Mouse (Mus musculus) hindbrain, embryonic 11.5 days (tissue): ENCODE measurements around the gene Cpn1. TPM values are rescaled to one million over a fixed set of nuclear protein-coding genes. Genes with fewer than 3 reads are reported as not detected.

Experiments
- ATAC-seq: fragments of 200-750 bp; cut with Nextera tagmentation; 2 replicates; pipeline ENCODE4 v1.8.0; 2017; ENCODE audit warnings: mild to moderate bottlenecking, moderate TSS enrichment, moderate library complexity; ENCODE audit not compliant: low FRiP score
- DNase-seq: peaks from one replicate; pipeline ENCODE4 v3.0.0-alpha.2; 2015; ENCODE audit warnings: low spot score
- H3K27ac ChIP-seq: fragments of 300-500 bp; sonication (generic); 2 replicates; pipeline ENCODE4 v1.5.1; 2014; ENCODE audit warnings: mild to moderate bottlenecking, low read depth, low read length
- H3K27me3 ChIP-seq: fragments of 300-500 bp; sonication (generic); 2 replicates; pipeline ENCODE4 v1.6.1; 2014; ENCODE audit warnings: mild to moderate bottlenecking, low read length, moderate library complexity, mixed read lengths; ENCODE audit not compliant: control insufficient read depth, insufficient read depth
- H3K36me3 ChIP-seq: fragments of 300-500 bp; sonication (generic); 2 replicates; pipeline ENCODE4 v1.6.1; 2014; ENCODE audit warnings: mild to moderate bottlenecking, low read length, moderate library complexity, mixed read lengths; ENCODE audit not compliant: control insufficient read depth, insufficient read depth
- H3K4me1 ChIP-seq: fragments of 300-500 bp; sonication (generic); replicated peaks from 2 replicates; pipeline ENCODE4 v1.6.1; 2014; ENCODE audit warnings: low read length, mixed read lengths; ENCODE audit not compliant: control insufficient read depth, insufficient read depth
- H3K4me2 ChIP-seq: fragments of 300-500 bp; sonication (generic); replicated peaks from 2 replicates; pipeline ENCODE4 v1.6.1; 2014; ENCODE audit warnings: mild to moderate bottlenecking, low read depth, low read length
- H3K4me3 ChIP-seq: fragments of 300-500 bp; sonication (generic); 2 replicates; pipeline ENCODE4 v1.5.1; 2014; ENCODE audit warnings: low read depth, low read length
- H3K9ac ChIP-seq: fragments of 300-500 bp; sonication (generic); 2 replicates; pipeline ENCODE4 v1.6.1; 2014; ENCODE audit warnings: low read depth, low read length
- H3K9me3 ChIP-seq: fragments of 300-500 bp; sonication (generic); 2 replicates; pipeline ENCODE4 v1.6.1; 2016; ENCODE audit warnings: low read length; ENCODE audit not compliant: control insufficient read depth
- WGBS: fragments of 180-500 bp; shearing (Covaris S2); extraction: QIAGEN DNeasy Blood & Tissue Kit; methylation state at CpG from one replicate; pipeline ENCODE4 v1.1.7; 2014; 5-methylcytosine and 5-hydroxymethylcytosine counted together
- polyA plus RNA-seq: library from polyadenylated mRNA; unstranded; fragments of >200 nt; fragmentation: Nextera tagmentation; extraction: Ambion mirVana; gene quantifications from 2 replicates; pipeline ENCODE4 v1.2.1, GENCODE M21; 2014

The Cpn1 gene
- polyA plus RNA-seq, 1 experiment from 2014 or later: 0.54 TPM

DNA sequence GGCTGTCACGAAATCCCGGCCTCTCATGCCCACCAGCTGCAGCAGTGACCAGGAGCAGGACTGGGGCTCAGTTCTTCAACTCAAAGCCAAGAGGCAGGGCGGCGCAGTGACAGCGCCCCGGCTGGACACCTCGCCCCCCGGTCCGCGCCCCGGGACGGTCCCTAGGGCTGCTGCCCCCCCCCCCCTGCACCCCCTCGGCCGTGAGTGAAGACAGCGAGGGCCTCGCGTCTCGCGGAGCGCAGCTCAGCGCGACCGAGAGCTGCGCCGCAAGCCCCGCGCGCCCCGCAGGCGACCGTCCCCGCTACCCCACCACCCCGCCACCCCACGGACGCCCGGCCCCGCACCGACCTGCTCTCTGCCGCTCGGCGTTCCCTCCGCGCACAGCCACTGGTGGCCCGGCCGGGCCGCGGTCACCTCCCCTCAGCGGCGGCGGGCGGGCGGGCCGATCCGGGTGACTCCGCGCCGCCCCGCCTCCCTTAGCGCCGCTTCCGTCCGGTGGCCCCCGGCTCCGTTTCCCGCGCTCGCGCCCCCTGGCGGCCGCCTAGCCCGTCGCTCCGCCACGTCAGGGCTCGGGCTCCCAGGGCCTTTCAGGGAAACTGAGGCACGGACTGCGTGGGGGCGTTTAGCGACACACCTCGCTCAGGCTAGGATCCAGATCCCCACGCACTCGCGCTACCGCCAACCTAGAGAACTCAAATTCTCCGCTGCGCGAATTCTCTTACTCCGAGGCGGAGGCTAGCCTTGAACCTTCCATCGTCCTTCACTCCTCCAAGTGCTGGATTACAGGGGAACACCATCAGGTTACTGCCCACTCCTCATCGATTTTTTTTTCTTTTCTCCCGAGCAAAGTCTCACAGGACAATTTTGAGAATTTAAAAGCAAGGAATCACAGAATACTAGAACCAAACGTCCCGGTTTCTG lies 46.3 kb downstream of the Cpn1 start, which contains the start of gene Dnmbp:
Gene Dnmbp, minus strand, starts transcription at position 423 of the 921 bp plus-strand sequence.
- H3K27ac ChIP-seq: no peak within 1 kb of the TSS; the same call in 1 of the 2 replicates
- ATAC-seq: peak; percentile 82
- no peaks in the 10 kb centered on the region for H3K9me3 ChIP-seq

GRCm38 (mm10) chr19:43939171-43939768 lies 47.1 kb downstream of the Cpn1 start:
- ATAC-seq (no peak), DNase-seq (no peak)
- Histone ChIP-seq H3K4me2 (peak overlapping the region; percentile 91), H3K9ac (peak overlapping the region; percentile 72), H3K9me3 (no peaks in the 10 kb centered on the region), H3K4me1 (no peaks in the 10 kb centered on the region), H3K27me3 (no peaks in the 10 kb centered on the region), H3K27ac (no peak overlapping the region; the same call in 1 of the 2 replicates), H3K36me3 (no peaks in the 10 kb centered on the region), H3K4me3 (peak overlapping the region; percentile 64)
- 35% methylated on average over 16 of the region's 16 CpGs for WGBS

More for the DNA sequence above, 46.3 kb downstream of the Cpn1 start, which contains the start of gene Dnmbp:
- Histone ChIP-seq H3K27me3 (no peaks in the 10 kb centered on the region), H3K9ac (peak within 1 kb of the TSS; percentile 72), H3K4me1 (no peaks in the 10 kb centered on the region), H3K4me2 (peak within 1 kb of the TSS; percentile 91), H3K4me3 (peak within 1 kb of the TSS; percentile 64), H3K36me3 (no peaks in the 10 kb centered on the region)
- WGBS: 8% methylated on average over 44 of the region's 94 CpGs
- DNase-seq: peak; percentile 90

DNA sequence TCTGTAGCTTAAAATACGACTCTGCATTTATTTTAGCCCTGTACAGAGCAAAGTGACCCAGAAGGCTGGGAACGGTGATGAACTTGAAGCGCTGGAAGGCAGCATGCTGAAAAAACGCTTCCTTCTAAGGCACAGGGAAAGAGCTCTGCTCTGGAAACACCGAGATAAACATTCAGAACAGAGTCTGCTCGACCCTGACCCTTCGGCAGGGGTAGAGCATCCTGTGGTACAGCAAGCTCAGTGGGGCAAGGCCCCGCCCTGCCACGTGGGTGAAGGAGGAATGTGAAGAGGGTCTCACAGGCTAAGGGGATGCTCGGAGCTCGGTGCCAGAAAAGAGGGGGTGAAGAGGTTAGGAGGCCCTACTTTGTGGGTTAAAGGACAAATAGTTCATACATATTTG lies 48.0 kb downstream of the Cpn1 start:
- Histone ChIP-seq H3K36me3 (no peaks in the 10 kb centered on the region), H3K9ac (no peak overlapping the region), H3K4me1 (no peaks in the 10 kb centered on the region), H3K9me3 (no peaks in the 10 kb centered on the region), H3K27me3 (no peaks in the 10 kb centered on the region), H3K27ac (no peak overlapping the region), H3K4me3 (no peak overlapping the region), H3K4me2 (no peak overlapping the region)
- 43% methylated on average over 11 of the region's 11 CpGs for WGBS
- ATAC-seq (no peak), DNase-seq (no peak)

GRCm38 (mm10) chr19:43930926-43931325 lies 55.4 kb downstream of the Cpn1 start:
- 94% methylated on average over 6 of the region's 6 CpGs for WGBS
- no peak overlapping the region for H3K27ac ChIP-seq

DNA sequence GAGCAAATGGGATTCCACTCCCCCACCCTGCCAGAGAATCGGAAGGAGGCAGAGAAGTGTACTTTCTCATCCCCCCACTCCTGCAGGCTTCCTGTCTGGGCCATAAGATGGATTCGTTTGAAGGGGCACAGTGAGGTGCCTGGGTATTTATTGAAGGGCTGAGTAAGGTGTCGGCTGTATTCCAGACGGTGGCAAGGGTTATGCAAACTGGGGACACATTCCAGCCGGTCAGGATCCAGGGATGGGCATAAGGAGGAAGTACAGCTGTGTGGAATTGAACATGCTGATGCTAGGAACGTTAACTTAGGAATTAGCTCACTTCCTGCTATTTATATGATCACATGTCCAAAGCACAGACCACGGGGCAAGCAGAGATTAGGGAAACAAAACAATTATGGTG lies 56.0 kb downstream of the Cpn1 start:
- Histone ChIP-seq H3K36me3 (no peaks in the 10 kb centered on the region), H3K27me3 (no peaks in the 10 kb centered on the region), H3K9ac (no peak overlapping the region), H3K9me3 (no peaks in the 10 kb centered on the region), H3K4me1 (peaks cover 3% of the 10 kb centered on the region), H3K4me2 (no peak overlapping the region; the same call in 1 of the 2 replicates), H3K27ac (no peak overlapping the region), H3K4me3 (no peak overlapping the region)
- no peak for DNase-seq
- WGBS: 35% methylated on average over 7 of the region's 7 CpGs
- ATAC-seq: no peak

More at GRCm38 (mm10) chr19:43930926-43931325, 55.4 kb downstream of the Cpn1 start:
- no peak overlapping the region for H3K9ac ChIP-seq
- H3K4me1 ChIP-seq: peaks cover 3% of the 10 kb centered on the region
- ATAC-seq: no peak
- no peaks in the 10 kb centered on the region for H3K9me3 ChIP-seq
- no peak for DNase-seq
- no peaks in the 10 kb centered on the region for H3K36me3 ChIP-seq
- H3K4me3 ChIP-seq: no peak overlapping the region
- no peak overlapping the region for H3K4me2 ChIP-seq
- no peaks in the 10 kb centered on the region for H3K27me3 ChIP-seq

DNA sequence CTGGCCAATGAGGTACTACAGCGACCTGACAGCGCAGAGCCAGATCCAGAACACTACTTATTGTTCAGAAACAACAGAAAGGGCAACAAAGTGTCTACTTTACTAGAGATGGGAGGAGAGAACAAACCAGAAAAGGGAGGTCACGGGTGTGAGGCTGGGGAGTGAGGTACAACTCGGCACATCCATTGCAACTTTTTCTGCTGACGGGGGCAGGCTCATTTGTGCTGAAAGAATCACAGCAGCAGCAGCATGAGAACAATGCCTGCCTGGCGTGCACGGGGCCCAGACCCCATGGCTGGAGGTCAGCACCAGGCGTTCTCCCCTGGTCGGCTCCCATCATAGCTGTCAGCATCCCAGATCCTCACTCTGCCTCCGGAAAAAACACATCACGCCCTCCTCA lies 56.5 kb downstream of the Cpn1 start:
- DNase-seq (no peak), ATAC-seq (no peak)
- Histone ChIP-seq H3K4me3 (no peak overlapping the region), H3K27ac (no peak overlapping the region), H3K36me3 (no peaks in the 10 kb centered on the region), H3K4me2 (peak overlapping the region; percentile 11; the same call in 1 of the 2 replicates), H3K9me3 (no peaks in the 10 kb centered on the region), H3K4me1 (peaks cover 3% of the 10 kb centered on the region), H3K9ac (no peak overlapping the region), H3K27me3 (no peaks in the 10 kb centered on the region)
- WGBS: 12% methylated on average over 11 of the region's 11 CpGs

DNA sequence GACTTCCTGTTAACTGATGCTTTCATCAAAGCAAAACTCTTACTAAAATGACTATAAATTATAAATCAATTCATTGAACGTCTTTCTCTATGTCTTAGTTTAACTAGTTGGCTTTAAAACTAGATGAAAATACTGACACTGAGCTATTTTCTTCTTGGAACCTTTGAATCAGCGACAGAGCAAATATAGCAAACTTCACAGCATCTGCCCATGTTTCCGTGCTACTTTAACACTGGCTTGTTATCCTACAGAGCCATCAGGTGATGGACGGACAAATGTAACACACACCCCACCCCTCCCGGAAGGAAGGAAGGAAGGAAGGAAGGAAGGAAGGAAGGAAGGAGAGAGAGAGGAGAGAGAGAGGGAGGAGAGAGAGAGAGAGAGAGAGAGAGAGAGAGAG lies 58.4 kb downstream of the Cpn1 start:
- no peak overlapping the region for H3K4me2 ChIP-seq
- no peak overlapping the region for H3K4me3 ChIP-seq
- no peaks in the 10 kb centered on the region for H3K27me3 ChIP-seq
- no peaks in the 10 kb centered on the region for H3K36me3 ChIP-seq
- H3K27ac ChIP-seq: no peak overlapping the region
- peaks cover 3% of the 10 kb centered on the region for H3K4me1 ChIP-seq
- 83% methylated on average over 5 of the region's 5 CpGs for WGBS
- no peaks in the 10 kb centered on the region; the same call in 1 of the 2 replicates for H3K9me3 ChIP-seq
- no peak overlapping the region for H3K9ac ChIP-seq
- DNase-seq: no peak
- no peak for ATAC-seq

- Histone ChIP-seq H3K9ac (no peak overlapping the region), H3K9me3 (no peaks in the 10 kb centered on the region; the same call in 1 of the 2 replicates), H3K4me2 (no peak overlapping the region), H3K27ac (no peak overlapping the region), H3K4me3 (no peak overlapping the region), H3K36me3 (no peaks in the 10 kb centered on the region), H3K4me1 (peaks cover 3% of the 10 kb centered on the region), H3K27me3 (no peaks in the 10 kb centered on the region)
- no peak for DNase-seq
- WGBS: 83% methylated on average over 10 of the region's 10 CpGs
- no peak for ATAC-seq
Observed at GRCm38 (mm10) chr19:43927057-43927456, 59.3 kb downstream of the Cpn1 start.
